Mouse (Mus musculus) embryonic facial prominence, embryonic 10.5 days (tissue): Measurements from ENCODE around the gene Gm42906. TPM values are rescaled to one million over a fixed set of nuclear protein-coding genes. Genes with fewer than 3 reads are reported as not detected.

ENCODE experiments used
- DNase-seq: peaks from one replicate; pipeline ENCODE4 v3.0.0-alpha.2; 2017; ENCODE audit warnings: low spot score
- H3K27ac ChIP-seq: fragments of 300-500 bp; sonication (generic); replicated peaks from 2 replicates; pipeline ENCODE4 v1.5.1; 2016; ENCODE audit warnings: mild to moderate bottlenecking
- H3K27me3 ChIP-seq: fragments of 300-500 bp; sonication (generic); replicated peaks from 2 replicates; pipeline ENCODE4 v1.6.1; 2016; ENCODE audit warnings: low read depth, mild to moderate bottlenecking; ENCODE audit not compliant: poor library complexity, severe bottlenecking
- H3K36me3 ChIP-seq: fragments of 300-500 bp; sonication (generic); replicated peaks from 2 replicates; pipeline ENCODE4 v1.6.1; 2016; ENCODE audit warnings: mild to moderate bottlenecking, moderate library complexity
- H3K4me1 ChIP-seq: fragments of 300-500 bp; sonication (generic); 2 replicates; pipeline ENCODE4 v1.6.1; 2016
- H3K4me3 ChIP-seq: fragments of 300-500 bp; sonication (generic); 2 replicates; pipeline ENCODE4 v1.5.1; 2016; ENCODE audit warnings: mild to moderate bottlenecking, moderate library complexity
- H3K9me3 ChIP-seq: fragments of 300-500 bp; sonication (generic); 2 replicates; pipeline ENCODE4 v1.6.1; 2016; ENCODE audit warnings: mild to moderate bottlenecking
- WGBS: fragments of 180-500 bp; shearing (Covaris S2); methylation state at CpG from one replicate; pipeline ENCODE4 v1.1.7; 2016; 5-methylcytosine and 5-hydroxymethylcytosine counted together
- polyA plus RNA-seq: library from polyadenylated mRNA; unstranded; fragments of >200 nt; fragmentation: Nextera tagmentation; extraction: Ambion mirVana; gene quantifications from 2 replicates; pipeline ENCODE4 v1.2.1, GENCODE M21; 2016

The Gm42906 gene
- polyA plus RNA-seq, 1 experiment from 2014 or later, result not detected

DNA sequence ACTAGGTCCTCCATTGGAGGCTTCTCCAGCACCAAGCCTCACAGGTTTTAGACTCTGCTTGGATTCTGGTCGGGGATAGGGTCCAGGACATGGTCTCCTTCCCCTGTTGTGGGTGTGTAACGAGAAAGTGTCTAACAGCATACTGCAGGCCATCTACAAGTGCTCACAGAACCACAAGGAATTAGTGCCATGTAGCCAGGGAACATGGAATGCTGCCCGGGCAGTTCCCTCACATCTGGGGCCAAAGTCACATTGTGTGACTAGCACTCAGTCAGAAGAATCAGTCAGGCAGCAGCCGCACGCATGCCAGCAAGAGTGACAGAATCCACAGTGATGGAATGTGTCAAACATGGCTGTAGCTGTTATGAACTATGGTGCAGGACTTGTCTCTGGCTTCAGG, 261.7 kb downstream of the Gm42906 start:
- Histone ChIP-seq H3K36me3 (no peaks in the 10 kb centered on the region), H3K4me3 (no peak overlapping the region), H3K27ac (no peak overlapping the region), H3K9me3 (no peaks in the 10 kb centered on the region), H3K4me1 (peaks cover 33% of the 10 kb centered on the region), H3K27me3 (no peaks in the 10 kb centered on the region)
- WGBS, result 82% methylated on average over 5 of the region's 5 CpGs
- no peak for DNase-seq

DNA sequence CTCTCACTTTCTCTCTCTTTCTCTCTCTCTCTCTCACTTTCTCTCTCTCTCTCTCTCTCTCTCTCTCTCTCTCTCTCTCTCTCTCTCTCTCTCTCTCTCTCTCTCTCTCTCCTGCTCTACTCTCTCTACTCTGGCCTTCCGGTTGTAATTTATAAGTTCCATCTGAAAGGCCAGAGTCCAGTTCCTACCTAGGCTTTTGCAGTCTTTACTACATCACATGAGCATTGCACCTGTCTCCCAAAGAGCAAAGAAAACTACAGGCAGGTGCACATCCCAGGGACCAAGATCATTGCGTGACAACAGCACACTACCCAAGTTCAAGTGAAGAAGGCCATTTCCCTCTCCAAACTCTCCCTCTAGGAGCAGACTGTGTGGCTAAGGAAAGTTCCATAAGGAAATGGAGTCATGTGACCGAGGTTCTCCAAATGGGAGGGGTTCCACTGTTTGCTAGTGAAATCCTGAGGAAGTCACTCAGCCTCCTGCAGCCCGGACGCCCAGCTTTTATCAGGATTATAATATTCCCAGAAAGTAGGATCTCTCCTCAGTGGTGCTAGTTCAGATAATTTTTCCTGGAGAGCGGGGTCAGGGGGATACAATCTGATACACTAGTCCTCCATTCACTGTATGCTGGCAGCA, 262.5 kb downstream of the Gm42906 start:
- Histone ChIP-seq H3K4me1 (peaks cover 33% of the 10 kb centered on the region), H3K27ac (no peak overlapping the region), H3K36me3 (no peaks in the 10 kb centered on the region), H3K4me3 (no peak overlapping the region), H3K27me3 (no peaks in the 10 kb centered on the region), H3K9me3 (no peaks in the 10 kb centered on the region)
- no peak for DNase-seq
- WGBS, result 88% methylated on average over 6 of the region's 6 CpGs

- H3K27me3 ChIP-seq, result no peaks in the 10 kb centered on the region
- no peak overlapping the region for H3K4me3 ChIP-seq
- no peaks in the 10 kb centered on the region for H3K9me3 ChIP-seq
- peaks cover 33% of the 10 kb centered on the region for H3K4me1 ChIP-seq
- no peaks in the 10 kb centered on the region for H3K36me3 ChIP-seq
- 0 out of 2 replicates have a peak overlapping the region, but pooled peaks have one; percentile 8 for H3K27ac ChIP-seq
- DNase-seq, result no peak
- WGBS, result 68% methylated on average over 4 of the region's 4 CpGs
These were observed 263.1 kb downstream of the Gm42906 start for GRCm38 (mm10) chr5:151164815-151165214.

GRCm38 (mm10) chr5:151162642-151163041, 265.3 kb downstream of the Gm42906 start:
- no peak for DNase-seq
- Histone ChIP-seq H3K27me3 (no peaks in the 10 kb centered on the region), H3K4me1 (peaks cover 27% of the 10 kb centered on the region), H3K36me3 (no peaks in the 10 kb centered on the region), H3K9me3 (no peaks in the 10 kb centered on the region), H3K27ac (no peak overlapping the region), H3K4me3 (no peak overlapping the region)
- 90% methylated on average over 3 of the region's 3 CpGs for WGBS

- WGBS, result 75% methylated on average over 1 of the region's 1 CpGs
- Histone ChIP-seq H3K27me3 (no peaks in the 10 kb centered on the region), H3K9me3 (no peaks in the 10 kb centered on the region), H3K36me3 (no peaks in the 10 kb centered on the region), H3K4me3 (no peak overlapping the region), H3K27ac (peak overlapping the region; percentile 52), H3K4me1 (peaks cover 19% of the 10 kb centered on the region)
- DNase-seq, result no peak
These were observed 272.7 kb downstream of the Gm42906 start for GRCm38 (mm10) chr5:151155247-151155646.

DNA sequence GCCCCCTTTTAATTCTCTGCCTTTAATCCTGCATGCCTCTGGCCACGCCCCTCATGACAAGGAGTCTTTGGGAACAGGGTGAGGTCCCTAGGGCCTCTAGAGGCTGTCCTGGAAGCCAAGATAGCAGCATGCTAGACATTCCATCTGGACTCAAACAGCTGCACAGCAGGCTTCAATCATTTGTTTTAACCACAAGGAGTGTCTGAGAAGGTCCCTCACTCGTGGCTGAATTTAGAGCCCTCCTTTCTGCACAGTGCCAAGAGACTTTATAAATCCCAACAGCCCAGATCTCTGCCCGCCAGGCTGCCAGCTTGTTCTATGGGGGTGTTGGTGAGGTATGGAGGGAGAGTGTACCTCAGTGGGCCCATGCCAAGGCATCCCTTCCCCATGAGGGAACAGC, 273.2 kb downstream of the Gm42906 start:
- H3K27ac ChIP-seq, result peak overlapping the region; percentile 52

DNA sequence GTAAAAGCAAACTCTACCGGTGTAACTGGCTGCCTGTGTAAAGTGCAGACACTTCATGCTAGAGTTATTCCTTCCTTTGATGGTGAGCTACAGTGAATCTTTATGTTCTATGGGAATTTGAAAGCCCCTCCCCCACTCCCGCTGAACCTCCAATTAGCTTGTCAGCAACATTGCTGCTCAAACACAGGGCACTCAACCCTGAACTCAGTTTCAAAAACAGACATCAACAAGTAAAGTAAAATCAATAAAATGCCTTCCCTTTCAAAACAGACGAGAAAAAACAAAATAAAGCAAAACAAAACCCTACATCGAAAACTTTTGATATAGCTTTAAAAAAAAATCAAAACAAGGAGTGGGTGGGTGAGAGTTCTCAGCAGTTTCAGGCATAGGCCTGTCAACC, 273.9 kb downstream of the Gm42906 start:
- Histone ChIP-seq H3K36me3 (no peaks in the 10 kb centered on the region), H3K27ac (no peak overlapping the region), H3K9me3 (no peaks in the 10 kb centered on the region), H3K4me3 (no peak overlapping the region), H3K4me1 (peaks cover 28% of the 10 kb centered on the region), H3K27me3 (no peaks in the 10 kb centered on the region)
- WGBS, result 69% methylated on average over 4 of the region's 4 CpGs
- DNase-seq, result peak; percentile 25

More for the DNA sequence above, 273.2 kb downstream of the Gm42906 start:
- Histone ChIP-seq H3K4me1 (peaks cover 20% of the 10 kb centered on the region), H3K4me3 (no peak overlapping the region), H3K27me3 (no peaks in the 10 kb centered on the region), H3K9me3 (no peaks in the 10 kb centered on the region), H3K36me3 (no peaks in the 10 kb centered on the region)
- WGBS, result 33% methylated on average over 3 of the region's 3 CpGs
- DNase-seq, result no peak

- no peak for DNase-seq
- Histone ChIP-seq H3K4me1 (peaks cover 29% of the 10 kb centered on the region), H3K4me3 (no peak overlapping the region), H3K27me3 (no peaks in the 10 kb centered on the region), H3K36me3 (no peaks in the 10 kb centered on the region), H3K27ac (no peak overlapping the region), H3K9me3 (no peaks in the 10 kb centered on the region)
- 91% methylated on average over 9 of the region's 9 CpGs for WGBS
These were observed 276.4 kb downstream of the Gm42906 start for GRCm38 (mm10) chr5:151151549-151151948.

DNA sequence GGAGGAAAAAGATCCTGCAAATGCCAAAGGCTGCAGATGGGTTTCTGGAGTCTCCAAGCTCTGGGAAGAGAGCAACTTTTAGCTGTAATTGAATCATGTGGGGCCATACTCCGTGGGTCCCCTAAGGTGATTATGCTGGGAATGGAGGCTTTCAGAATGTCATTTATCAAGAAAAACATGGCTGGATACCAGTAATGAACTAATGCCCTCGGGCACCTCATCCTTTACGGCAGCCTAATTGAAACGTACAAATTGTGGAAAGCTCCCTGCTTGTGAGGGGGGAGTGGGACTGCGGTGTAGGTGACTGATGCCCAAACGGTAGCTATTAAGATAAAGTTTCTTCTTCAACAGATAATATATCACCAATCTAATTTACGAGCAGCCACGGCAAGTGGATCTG, 278.5 kb downstream of the Gm42906 start:
- Histone ChIP-seq H3K4me3 (no peak overlapping the region), H3K9me3 (no peaks in the 10 kb centered on the region), H3K4me1 (peaks cover 23% of the 10 kb centered on the region), H3K27me3 (no peaks in the 10 kb centered on the region), H3K27ac (no peak overlapping the region), H3K36me3 (no peaks in the 10 kb centered on the region)
- 44% methylated on average over 8 of the region's 8 CpGs for WGBS
- DNase-seq, result no peak

GRCm38 (mm10) chr5:151148079-151148478, 279.9 kb downstream of the Gm42906 start:
- no peak for DNase-seq
- Histone ChIP-seq H3K27me3 (no peaks in the 10 kb centered on the region), H3K36me3 (no peaks in the 10 kb centered on the region), H3K27ac (no peak overlapping the region), H3K9me3 (no peaks in the 10 kb centered on the region), H3K4me3 (no peak overlapping the region), H3K4me1 (peaks cover 22% of the 10 kb centered on the region)
- WGBS, result 89% methylated on average over 4 of the region's 4 CpGs

DNA sequence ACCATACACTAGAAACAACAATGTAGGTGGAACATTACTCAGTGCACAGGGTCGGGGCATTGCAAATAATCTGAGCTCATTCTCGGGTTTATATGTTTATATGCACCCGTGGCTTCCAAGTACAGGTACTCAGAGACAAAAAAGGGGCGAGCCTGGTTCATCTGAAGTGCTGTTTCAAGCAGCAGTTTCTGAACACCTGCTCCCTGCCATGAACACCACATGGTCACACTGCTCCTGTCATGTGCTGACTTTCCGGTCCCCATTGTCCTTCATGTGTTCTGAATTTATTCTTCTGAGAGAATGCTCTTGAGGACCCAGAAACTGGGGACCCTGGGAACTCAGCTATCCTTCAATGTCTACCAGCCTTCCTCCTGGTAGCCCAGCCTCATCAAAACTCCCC, 282.2 kb downstream of the Gm42906 start:
- Histone ChIP-seq H3K4me3 (no peak overlapping the region), H3K36me3 (no peaks in the 10 kb centered on the region), H3K9me3 (no peaks in the 10 kb centered on the region), H3K27me3 (no peaks in the 10 kb centered on the region), H3K27ac (no peak overlapping the region), H3K4me1 (peaks cover 39% of the 10 kb centered on the region)
- DNase-seq, result no peak
- WGBS, result 89% methylated on average over 5 of the region's 5 CpGs

DNA sequence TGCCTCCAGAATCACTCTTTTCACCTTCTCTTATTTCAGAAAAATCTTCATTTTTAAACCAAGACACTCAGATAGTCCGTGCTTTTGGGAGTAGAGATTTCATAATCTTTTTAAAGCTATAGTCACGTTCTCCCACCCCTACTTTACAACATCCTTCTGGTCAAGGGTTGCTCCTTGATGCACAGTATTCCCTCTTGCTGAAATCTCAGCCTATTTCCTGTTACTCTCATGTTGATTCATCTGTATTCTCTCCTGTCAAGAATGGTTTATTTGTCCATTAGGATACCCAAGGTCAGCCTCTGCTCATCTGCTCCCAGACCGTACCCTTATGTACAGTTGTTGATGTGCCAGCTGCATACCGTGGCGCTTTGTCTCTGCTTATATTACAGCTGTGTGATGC, 284.0 kb downstream of the Gm42906 start:
- H3K4me3 ChIP-seq, result no peak overlapping the region
- no peaks in the 10 kb centered on the region for H3K36me3 ChIP-seq
- H3K4me1 ChIP-seq, result peaks cover 30% of the 10 kb centered on the region
- H3K27me3 ChIP-seq, result no peaks in the 10 kb centered on the region
- 80% methylated on average over 5 of the region's 5 CpGs for WGBS
- no peak for DNase-seq
- no peaks in the 10 kb centered on the region for H3K9me3 ChIP-seq
- H3K27ac ChIP-seq, result peak overlapping the region; percentile 87; the same call in 1 of the 2 replicates

DNA sequence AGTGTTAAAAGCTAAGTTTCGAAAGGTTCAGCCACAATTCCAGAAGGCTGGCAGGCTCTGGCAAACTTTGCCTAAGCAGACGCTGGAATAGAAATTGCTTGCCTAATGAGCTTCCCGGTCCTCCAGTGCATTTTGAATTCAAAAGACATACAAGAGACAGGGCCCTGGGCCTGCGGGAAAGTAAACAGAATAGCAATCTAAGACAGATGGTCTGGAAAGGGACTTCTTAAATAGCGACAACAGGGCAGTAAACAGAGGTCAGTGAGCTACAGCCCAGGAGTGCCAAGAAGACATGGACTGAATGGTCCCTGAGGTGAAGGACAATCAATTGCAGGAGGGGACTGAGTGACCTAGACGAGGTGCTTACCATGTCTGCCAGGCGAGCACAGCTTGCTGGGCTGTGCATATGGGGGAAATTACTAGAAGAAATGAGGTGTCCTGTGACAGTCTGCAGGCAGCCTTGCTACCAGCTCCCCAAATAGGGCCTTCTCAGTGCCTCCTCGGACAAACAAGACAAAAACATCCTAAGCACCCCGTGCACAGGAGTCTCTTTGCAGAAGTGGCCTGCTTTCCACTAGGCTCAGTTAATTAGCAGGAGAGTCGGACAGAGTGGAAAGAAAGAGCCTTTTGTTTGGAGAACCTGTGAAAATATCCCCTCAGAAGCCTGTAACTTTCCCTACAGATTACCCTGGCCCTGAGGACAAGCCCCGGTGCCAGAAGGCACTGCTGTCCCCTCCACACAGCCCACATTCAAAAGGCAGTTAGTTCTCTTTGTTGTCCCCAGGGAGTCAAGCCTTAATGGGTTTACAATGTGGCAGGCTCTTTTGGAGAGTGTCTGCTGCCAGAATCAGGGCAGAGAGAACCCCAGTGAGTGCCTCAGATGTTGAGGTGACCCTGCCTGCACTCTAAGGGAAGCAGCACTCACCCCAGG, 285.0 kb downstream of the Gm42906 start:
- peak; percentile 56 for DNase-seq
- H3K9me3 ChIP-seq, result no peaks in the 10 kb centered on the region
- H3K4me3 ChIP-seq, result 0 out of 2 replicates have a peak overlapping the region, but pooled peaks have one; percentile 1
- WGBS, result 10% methylated on average over 11 of the region's 11 CpGs
- peak overlapping the region; percentile 87 for H3K27ac ChIP-seq
- H3K36me3 ChIP-seq, result no peaks in the 10 kb centered on the region
- H3K4me1 ChIP-seq, result peaks cover 30% of the 10 kb centered on the region
- H3K27me3 ChIP-seq, result no peaks in the 10 kb centered on the region
